Mouse (Mus musculus) cerebellum, adult 11-12 months (tissue): Measurements from ENCODE around the gene Atrx.

ENCODE experiments used
- DNase-seq: peaks from one replicate; pipeline ENCODE4 v3.0.0; 2022

Gene Atrx

GRCm38 (mm10) chrX:105767177-105767764, 161.9 kb downstream of the Atrx start:
- peak; percentile 20 for DNase-seq

DNA sequence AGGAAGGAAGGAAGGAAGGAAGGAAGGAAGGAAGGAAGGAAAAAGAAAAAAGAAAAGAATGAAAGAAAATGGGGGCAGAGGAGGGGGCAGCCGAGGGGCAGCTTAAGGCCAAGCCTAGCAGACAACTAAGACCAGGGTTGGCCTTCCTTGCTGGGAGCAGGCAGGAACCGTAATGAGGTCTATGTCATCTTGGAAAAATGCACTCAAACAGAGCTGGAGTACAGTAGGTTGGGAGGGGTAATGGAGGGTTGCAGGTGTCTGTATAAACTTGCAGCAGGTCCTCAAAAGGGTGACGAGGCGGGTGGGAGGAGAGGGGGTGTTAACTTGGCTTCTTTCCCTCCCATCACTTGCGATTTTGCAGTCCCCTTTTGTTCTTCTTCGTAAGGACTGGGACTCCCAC, 163.2 kb downstream of the Atrx start:
- no peak for DNase-seq

GRCm38 (mm10) chrX:105765005-105765706, 164.0 kb downstream of the Atrx start:
- DNase-seq = peak; percentile 3

DNA sequence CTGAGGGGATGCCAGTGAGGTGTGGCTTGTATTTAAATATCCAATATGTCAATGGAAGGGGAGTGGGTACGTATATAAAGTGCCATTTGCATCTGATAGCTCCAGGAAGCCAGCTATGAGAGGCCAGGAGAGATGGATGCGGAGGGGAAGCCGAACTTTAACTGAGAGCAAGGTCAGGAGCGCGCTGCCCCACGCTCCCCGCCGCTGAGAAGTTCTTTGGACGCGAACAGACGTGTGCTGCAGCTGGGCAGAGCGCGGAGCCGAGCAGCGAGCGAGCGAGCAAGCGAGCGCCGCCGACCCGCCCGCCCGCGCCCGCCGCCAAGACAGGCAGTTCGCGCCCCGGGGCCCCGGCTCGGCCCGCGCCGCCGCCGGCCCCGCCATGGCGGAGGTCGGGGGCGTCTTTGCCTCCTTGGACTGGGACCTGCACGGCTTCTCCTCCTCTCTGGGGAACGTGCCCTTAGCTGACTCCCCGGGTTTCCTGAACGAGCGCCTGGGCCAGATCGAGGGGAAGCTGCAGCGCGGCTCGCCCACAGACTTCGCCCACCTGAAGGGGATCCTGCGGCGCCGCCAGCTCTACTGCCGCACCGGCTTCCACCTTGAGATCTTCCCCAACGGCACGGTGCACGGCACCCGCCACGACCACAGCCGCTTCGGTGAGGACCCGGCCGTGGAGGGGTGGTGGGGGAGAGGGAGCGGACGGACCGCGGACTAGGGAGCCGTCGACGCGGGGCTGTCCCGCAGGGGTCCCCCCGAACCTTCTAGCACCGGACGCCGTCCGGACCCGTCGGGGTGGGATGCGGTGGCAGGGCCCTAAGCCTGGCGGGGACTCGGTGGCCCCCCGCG, 164.8 kb downstream of the Atrx start, which contains the start of gene Fgf16:
TSS of gene Fgf16 (plus strand) at position 118 of the 843 bp plus-strand sequence.
- peak; percentile 4 for DNase-seq

GRCm38 (mm10) chrX:105763612-105764011, 165.6 kb downstream of the Atrx start:
- DNase-seq = peak; percentile 20

DNA sequence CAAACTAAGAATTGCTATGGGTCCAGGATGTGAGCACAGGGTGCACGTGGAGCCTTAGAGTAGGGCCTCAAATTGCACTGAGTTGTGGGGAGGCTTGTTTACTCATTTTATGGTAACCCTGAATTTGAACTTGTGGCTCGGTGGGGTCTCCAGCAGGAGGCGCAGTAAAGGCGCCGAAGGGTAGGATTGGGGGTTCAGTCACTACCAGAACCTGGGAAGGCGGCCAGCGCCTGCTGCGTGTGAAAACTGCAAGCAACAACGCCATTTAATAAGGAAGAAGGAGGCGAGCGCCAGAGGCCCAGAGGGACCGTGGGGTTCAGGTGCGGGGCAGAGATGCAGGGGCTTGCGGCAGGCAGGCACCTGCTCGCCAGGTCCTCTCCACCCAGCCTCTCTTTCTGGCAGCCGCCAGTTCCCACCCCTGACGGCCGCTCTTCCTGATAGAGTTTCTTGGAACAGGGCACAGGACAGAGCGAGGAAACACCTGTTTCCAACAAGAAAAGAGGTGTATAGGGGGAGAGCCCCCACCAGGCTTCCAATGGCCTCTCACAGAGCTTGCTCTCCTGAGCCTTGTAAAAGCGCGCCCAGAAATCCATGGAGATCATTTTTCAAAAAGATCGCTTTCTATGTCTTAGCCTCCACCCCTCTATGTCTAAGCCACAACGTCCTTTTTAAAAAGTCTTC, 166.2 kb downstream of the Atrx start:
- DNase-seq = peak; percentile 21
